Mouse (Mus musculus) kidney, postnatal 0 days (tissue): ENCODE measurements around the gene Slc1a2. TPM values are rescaled to one million over a fixed set of nuclear protein-coding genes. Genes with fewer than 3 reads are reported as not detected.

Experiments
- ATAC-seq: fragments of 200-750 bp; cut with Nextera tagmentation; replicated peaks from 2 replicates; pipeline ENCODE4 v1.8.0; 2017; ENCODE audit warnings: low read depth, moderate number of reproducible peaks, moderate TSS enrichment, moderate library complexity; ENCODE audit not compliant: low FRiP score
- DNase-seq: peaks from one replicate; pipeline ENCODE4 v3.0.0-alpha.2; 2016; ENCODE audit warnings: low spot score
- H3K27ac ChIP-seq: fragments of 300-500 bp; sonication (generic); 2 replicates; pipeline ENCODE4 v1.5.1; 2014; ENCODE audit warnings: mild to moderate bottlenecking
- H3K27me3 ChIP-seq: fragments of 300-500 bp; sonication (generic); 2 replicates; pipeline ENCODE4 v1.6.1; 2014; ENCODE audit warnings: low read length, mixed read lengths; ENCODE audit not compliant: insufficient read depth
- H3K36me3 ChIP-seq: fragments of 300-500 bp; sonication (generic); 2 replicates; pipeline ENCODE4 v1.6.1; 2014; ENCODE audit warnings: low read length, mixed read lengths; ENCODE audit not compliant: insufficient read depth
- H3K4me1 ChIP-seq: fragments of 300-500 bp; sonication (generic); replicated peaks from 2 replicates; pipeline ENCODE4 v1.6.1; 2014; ENCODE audit warnings: antibody characterized with exemption, low read length, mixed read lengths; ENCODE audit not compliant: insufficient read depth
- H3K4me2 ChIP-seq: fragments of 300-500 bp; sonication (generic); 2 replicates; pipeline ENCODE4 v1.6.1; 2014; ENCODE audit warnings: mild to moderate bottlenecking, low read length, moderate library complexity, mixed read lengths
- H3K4me3 ChIP-seq: fragments of 300-500 bp; sonication (generic); replicated peaks from 2 replicates; pipeline ENCODE4 v1.5.1; 2014; ENCODE audit warnings: low read depth, low read length
- H3K9ac ChIP-seq: fragments of 300-500 bp; sonication (generic); 2 replicates; pipeline ENCODE4 v1.6.1; 2014; ENCODE audit warnings: low read depth, low read length
- H3K9me3 ChIP-seq: fragments of 300-500 bp; sonication (generic); replicated peaks from 2 replicates; pipeline ENCODE4 v1.6.1; 2016; ENCODE audit warnings: low read length, inconsistent platforms, mixed read lengths
- CTCF ChIP-seq: IDR thresholded peaks from 2 replicates; pipeline ENCODE4 v1.5.1; 2016; ENCODE audit warnings: antibody characterized with exemption, low read depth, mild to moderate bottlenecking, moderate library complexity
- WGBS: fragments of 180-500 bp; shearing (Covaris S2); extraction: QIAGEN DNeasy Blood & Tissue Kit; methylation state at CpG from one replicate; pipeline ENCODE4 v1.1.7; 2014; 5-methylcytosine and 5-hydroxymethylcytosine counted together
- polyA plus RNA-seq: library from polyadenylated mRNA; unstranded; fragments of >200 nt; fragmentation: Nextera tagmentation; extraction: Ambion mirVana; gene quantifications from 2 replicates; pipeline ENCODE4 v1.2.1, GENCODE M21; 2015

Slc1a2 gene
- polyA plus RNA-seq, 1 experiment from 2014 or later: 0.13 TPM

- ATAC-seq (no peak), DNase-seq (no peak)
- TF ChIP-seq CTCF: no peak
- no peaks in the 10 kb centered on the region for H3K27me3 ChIP-seq
- no peak overlapping the region for H3K9ac ChIP-seq
- no peaks in the 10 kb centered on the region for H3K36me3 ChIP-seq
- H3K4me2 ChIP-seq: no peak overlapping the region
- no peaks in the 10 kb centered on the region for H3K4me1 ChIP-seq
- H3K4me3 ChIP-seq: no peak overlapping the region
- no peak overlapping the region for H3K27ac ChIP-seq
- 88% methylated on average over 9 of the region's 9 CpGs for WGBS
- H3K9me3 ChIP-seq: no peaks in the 10 kb centered on the region
Measured at GRCm38 (mm10) chr2:102825961-102826633, 167.6 kb downstream of the Slc1a2 start.

GRCm38 (mm10) chr2:102827841-102828240 is 169.4 kb downstream of the Slc1a2 start:
- no peak for TF ChIP-seq CTCF
- DNase-seq: no peak
- ATAC-seq: no peak
- Histone ChIP-seq H3K4me1 (no peaks in the 10 kb centered on the region), H3K27me3 (no peaks in the 10 kb centered on the region), H3K4me3 (no peak overlapping the region), H3K9ac (no peak overlapping the region), H3K4me2 (no peak overlapping the region), H3K9me3 (no peaks in the 10 kb centered on the region), H3K36me3 (no peaks in the 10 kb centered on the region), H3K27ac (no peak overlapping the region)
- WGBS: 48% methylated on average over 1 of the region's 1 CpGs

- DNase-seq: no peak
- no peaks in the 10 kb centered on the region for H3K27me3 ChIP-seq
- H3K4me2 ChIP-seq: no peak overlapping the region
- WGBS: 68% methylated on average over 7 of the region's 7 CpGs
- H3K36me3 ChIP-seq: no peaks in the 10 kb centered on the region
- no peak overlapping the region for H3K9ac ChIP-seq
- H3K4me3 ChIP-seq: no peak overlapping the region
- H3K9me3 ChIP-seq: no peaks in the 10 kb centered on the region
- H3K4me1 ChIP-seq: no peaks in the 10 kb centered on the region
- no peak for ATAC-seq
- no peak overlapping the region for H3K27ac ChIP-seq
- TF ChIP-seq CTCF: no peak
Measured at GRCm38 (mm10) chr2:102828381-102828780, 169.9 kb downstream of the Slc1a2 start.

GRCm38 (mm10) chr2:102829201-102829600 is 170.7 kb downstream of the Slc1a2 start:
- Histone ChIP-seq H3K4me2 (no peak overlapping the region), H3K4me1 (no peaks in the 10 kb centered on the region), H3K9me3 (no peaks in the 10 kb centered on the region), H3K36me3 (no peaks in the 10 kb centered on the region), H3K27ac (no peak overlapping the region), H3K27me3 (no peaks in the 10 kb centered on the region), H3K4me3 (no peak overlapping the region), H3K9ac (no peak overlapping the region)
- DNase-seq (no peak), ATAC-seq (peak; percentile 79)
- TF ChIP-seq CTCF: no peak
- WGBS: 88% methylated on average over 3 of the region's 3 CpGs

GRCm38 (mm10) chr2:102831547-102831946 is 173.1 kb downstream of the Slc1a2 start:
- Histone ChIP-seq H3K27me3 (no peaks in the 10 kb centered on the region), H3K4me1 (no peaks in the 10 kb centered on the region), H3K4me2 (no peak overlapping the region), H3K36me3 (no peaks in the 10 kb centered on the region), H3K9ac (no peak overlapping the region), H3K9me3 (no peaks in the 10 kb centered on the region), H3K4me3 (no peak overlapping the region), H3K27ac (no peak overlapping the region)
- no peak for TF ChIP-seq CTCF
- no peak for ATAC-seq
- no peak for DNase-seq

- H3K9ac ChIP-seq: no peak overlapping the region
- WGBS: 92% methylated on average over 7 of the region's 7 CpGs
- ATAC-seq: no peak
Measured at GRCm38 (mm10) chr2:102838179-102838578, 179.7 kb downstream of the Slc1a2 start.

More at GRCm38 (mm10) chr2:102838179-102838578, 179.7 kb downstream of the Slc1a2 start:
- Histone ChIP-seq H3K4me2 (no peak overlapping the region), H3K9me3 (no peaks in the 10 kb centered on the region), H3K27ac (no peak overlapping the region), H3K27me3 (no peaks in the 10 kb centered on the region), H3K36me3 (no peaks in the 10 kb centered on the region), H3K4me3 (no peak overlapping the region), H3K4me1 (no peaks in the 10 kb centered on the region)
- no peak for TF ChIP-seq CTCF
- no peak for DNase-seq

Other genes starting within 250 kb of the Slc1a2 start
- 10.0 and 12.1 TPM in 2 replicates for gene Fjx1, start 206.2 kb upstream of the Slc1a2 start, polyA plus RNA-seq
- gene Pamr1, start 108.6 kb upstream of the Slc1a2 start, polyA plus RNA-seq: 28.7 and 28.9 TPM in 2 replicates
- gene Cd44, start 243.0 kb downstream of the Slc1a2 start, polyA plus RNA-seq: 4.0 and 4.4 TPM in 2 replicates